Mouse (Mus musculus) neural tube, embryonic 12.5 days (tissue): ENCODE measurements at regions not wholly inside any gene's neighbourhood (a gene's known extent, or its start where the extent isn't known, plus 50 kb on each side); places are given as distances from the start of the nearest gene placed in this dataset.
A peak's percentile ranks its signal among the peaks of the same experiment; 100 is the strongest.

Source experiments
- ATAC-seq: fragments of 200-750 bp; cut with Nextera tagmentation; 2 replicates; pipeline ENCODE4 v1.8.0; 2017; ENCODE audit warnings: low read depth, mild to moderate bottlenecking, moderate TSS enrichment, moderate library complexity; ENCODE audit not compliant: low FRiP score
- H3K27ac ChIP-seq: fragments of 300-500 bp; sonication (generic); 2 replicates; pipeline ENCODE4 v1.5.1; 2016
- H3K27me3 ChIP-seq: fragments of 300-500 bp; sonication (generic); replicated peaks from 2 replicates; pipeline ENCODE4 v1.6.1; 2016; ENCODE audit warnings: mild to moderate bottlenecking
- H3K36me3 ChIP-seq: fragments of 300-500 bp; sonication (generic); 2 replicates; pipeline ENCODE4 v1.6.1; 2016; ENCODE audit warnings: mild to moderate bottlenecking
- H3K4me1 ChIP-seq: fragments of 300-500 bp; sonication (generic); 2 replicates; pipeline ENCODE4 v1.6.1; 2016
- H3K4me2 ChIP-seq: fragments of 300-500 bp; sonication (generic); replicated peaks from 2 replicates; pipeline ENCODE4 v1.6.1; 2016; ENCODE audit warnings: mild to moderate bottlenecking
- H3K4me3 ChIP-seq: fragments of 300-500 bp; sonication (generic); 2 replicates; pipeline ENCODE4 v1.5.1; 2016
- H3K9ac ChIP-seq: fragments of 300-500 bp; sonication (generic); 2 replicates; pipeline ENCODE4 v1.6.1; 2016; ENCODE audit warnings: mild to moderate bottlenecking
- H3K9me3 ChIP-seq: fragments of 300-500 bp; sonication (generic); 2 replicates; pipeline ENCODE4 v1.6.1; 2016; ENCODE audit warnings: mild to moderate bottlenecking
- WGBS: fragments of 180-500 bp; shearing (Covaris S2); methylation state at CpG from one replicate; pipeline ENCODE4 v1.1.7; 2016; 5-methylcytosine and 5-hydroxymethylcytosine counted together

DNA sequence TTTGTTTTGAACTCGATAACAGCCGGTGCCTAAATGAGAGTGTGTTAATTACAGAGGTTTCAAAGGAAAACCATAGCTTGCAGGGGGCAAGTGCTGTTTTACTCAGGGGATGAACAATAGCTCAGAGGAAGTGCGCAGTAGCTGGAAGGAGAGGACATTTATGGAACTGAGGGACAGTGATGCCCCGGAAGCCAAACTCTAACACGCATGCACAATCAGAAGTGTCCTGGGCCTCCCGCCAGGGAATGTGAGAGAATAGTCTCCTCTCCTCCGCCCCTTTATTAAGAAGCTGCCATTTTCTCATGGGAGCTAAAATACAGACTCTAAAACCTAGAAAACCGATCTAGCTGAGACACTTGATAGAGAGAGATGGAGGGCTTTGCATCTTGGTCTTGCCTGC is 368.5 kb upstream of the Sall1 start:
- Histone ChIP-seq H3K36me3 (no peaks in the 10 kb centered on the region), H3K27ac (no peak overlapping the region), H3K4me2 (no peak overlapping the region), H3K4me1 (no peaks in the 10 kb centered on the region), H3K9ac (no peak overlapping the region), H3K9me3 (no peaks in the 10 kb centered on the region), H3K4me3 (no peak overlapping the region), H3K27me3 (no peaks in the 10 kb centered on the region)
- 77% methylated on average over 8 of the region's 8 CpGs for whole genome bisulfite sequencing
- no peak for ATAC-seq

GRCm38 (mm10) chr8:89412046-89412445 is 368.1 kb upstream of the Sall1 start:
- Histone ChIP-seq H3K36me3 (no peaks in the 10 kb centered on the region), H3K9ac (no peak overlapping the region), H3K4me1 (no peaks in the 10 kb centered on the region), H3K9me3 (no peaks in the 10 kb centered on the region), H3K27ac (no peak overlapping the region), H3K4me3 (no peak overlapping the region), H3K4me2 (no peak overlapping the region), H3K27me3 (no peaks in the 10 kb centered on the region)
- ATAC-seq: no peak
- 27% methylated on average over 7 of the region's 7 CpGs for WGBS

DNA sequence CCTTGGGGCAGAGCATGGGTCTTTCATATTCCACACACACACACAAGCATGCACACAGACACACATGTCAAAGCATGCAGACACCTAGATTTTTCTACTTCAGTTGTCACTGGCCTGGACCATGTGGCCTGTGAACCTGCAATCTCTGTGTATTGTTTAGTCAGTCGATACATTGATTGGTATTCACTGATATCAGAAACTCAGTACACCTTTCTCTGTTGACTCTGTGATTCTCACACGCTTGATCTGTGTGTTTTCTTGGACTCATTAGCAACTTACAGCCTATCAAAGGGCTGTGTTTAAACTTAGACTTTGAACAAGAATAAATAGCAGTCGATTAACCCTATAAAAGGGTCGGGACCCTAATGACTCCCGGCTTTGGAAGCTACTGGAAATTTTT is 362.7 kb upstream of the Sall1 start:
- Histone ChIP-seq H3K4me1 (no peaks in the 10 kb centered on the region), H3K9ac (no peak overlapping the region), H3K27ac (no peak overlapping the region), H3K36me3 (no peaks in the 10 kb centered on the region), H3K27me3 (no peaks in the 10 kb centered on the region), H3K9me3 (no peaks in the 10 kb centered on the region), H3K4me3 (no peak overlapping the region), H3K4me2 (no peak overlapping the region)
- WGBS: 92% methylated on average over 5 of the region's 5 CpGs
- ATAC-seq: no peak

DNA sequence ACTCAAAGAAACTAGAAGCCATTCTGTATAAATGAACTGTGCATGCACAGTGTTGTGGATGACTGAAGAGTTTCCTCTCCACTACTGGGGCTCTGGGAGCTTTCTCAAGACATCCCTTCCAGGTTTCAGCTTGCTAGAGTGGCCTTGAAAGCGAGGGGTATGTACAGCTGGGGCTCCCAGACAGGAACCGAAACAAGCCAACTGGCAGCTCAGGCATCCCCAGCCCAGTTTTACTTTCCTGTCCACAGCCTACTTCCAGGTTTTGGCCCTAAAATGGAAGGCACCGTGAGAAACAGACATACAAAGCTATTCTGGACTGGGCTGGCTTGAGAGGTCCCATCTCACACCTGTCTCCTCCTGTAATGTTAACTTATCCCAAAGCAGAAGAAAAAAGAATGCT is 360.3 kb upstream of the Sall1 start:
- Histone ChIP-seq H3K27me3 (no peaks in the 10 kb centered on the region), H3K4me1 (no peaks in the 10 kb centered on the region), H3K4me2 (no peak overlapping the region), H3K36me3 (no peaks in the 10 kb centered on the region), H3K9ac (no peak overlapping the region), H3K9me3 (no peaks in the 10 kb centered on the region), H3K27ac (no peak overlapping the region), H3K4me3 (no peak overlapping the region)
- WGBS: 87% methylated on average over 3 of the region's 3 CpGs
- no peak for ATAC-seq

- ATAC-seq: no peak
- Histone ChIP-seq H3K36me3 (no peaks in the 10 kb centered on the region), H3K9ac (no peak overlapping the region), H3K4me3 (no peak overlapping the region), H3K27me3 (no peaks in the 10 kb centered on the region), H3K9me3 (no peaks in the 10 kb centered on the region), H3K4me1 (no peaks in the 10 kb centered on the region), H3K27ac (no peak overlapping the region), H3K4me2 (no peak overlapping the region)
Measured at GRCm38 (mm10) chr8:89396673-89397072, 352.7 kb upstream of the Sall1 start.

DNA sequence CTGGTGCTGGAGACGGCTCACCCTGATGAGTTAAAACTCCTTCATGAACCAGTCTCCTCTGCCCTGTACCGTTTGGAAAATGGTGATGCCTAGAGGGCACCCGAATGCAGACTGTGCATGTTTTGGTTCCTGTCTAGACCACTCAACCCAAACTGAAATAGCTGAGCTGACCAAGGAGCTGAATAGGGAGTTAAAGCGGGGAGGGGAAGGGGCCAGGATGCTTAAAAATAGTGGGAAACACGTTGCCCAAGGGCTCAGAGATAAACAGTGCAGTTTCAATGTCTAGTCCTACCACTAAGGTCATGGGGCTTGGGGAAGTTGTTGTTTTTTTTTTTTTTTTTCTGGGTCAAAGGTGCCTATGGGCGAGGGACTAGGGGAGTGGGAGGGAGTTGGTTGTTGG is 348.8 kb upstream of the Sall1 start:
- H3K4me1 ChIP-seq: peaks cover 13% of the 10 kb centered on the region; the same call in 1 of the 2 replicates
- 80% methylated on average over 6 of the region's 6 CpGs for WGBS
- H3K36me3 ChIP-seq: no peaks in the 10 kb centered on the region
- no peak overlapping the region for H3K9ac ChIP-seq
- no peak overlapping the region for H3K4me3 ChIP-seq
- H3K27me3 ChIP-seq: no peaks in the 10 kb centered on the region
- H3K4me2 ChIP-seq: no peak overlapping the region
- H3K27ac ChIP-seq: no peak overlapping the region
- ATAC-seq: no peak
- no peaks in the 10 kb centered on the region for H3K9me3 ChIP-seq

GRCm38 (mm10) chr8:89388761-89389160 is 344.8 kb upstream of the Sall1 start:
- no peak overlapping the region for H3K27ac ChIP-seq
- no peak overlapping the region for H3K4me2 ChIP-seq
- no peaks in the 10 kb centered on the region for H3K36me3 ChIP-seq
- no peaks in the 10 kb centered on the region for H3K27me3 ChIP-seq
- peaks cover 42% of the 10 kb centered on the region for H3K4me1 ChIP-seq
- H3K9ac ChIP-seq: no peak overlapping the region
- H3K9me3 ChIP-seq: no peaks in the 10 kb centered on the region
- WGBS: 7% methylated on average over 6 of the region's 6 CpGs
- H3K4me3 ChIP-seq: no peak overlapping the region
- no peak for ATAC-seq

GRCm38 (mm10) chr8:89387295-89387694 is 343.3 kb upstream of the Sall1 start:
- 0 out of 2 replicates have a peak, but pooled peaks have one; percentile 6 for ATAC-seq
- H3K27ac ChIP-seq: peak overlapping the region; percentile 2; the same call in 1 of the 2 replicates
- no peak overlapping the region for H3K4me3 ChIP-seq
- H3K9ac ChIP-seq: no peak overlapping the region
- peaks cover 52% of the 10 kb centered on the region for H3K4me1 ChIP-seq
- no peaks in the 10 kb centered on the region for H3K36me3 ChIP-seq
- H3K4me2 ChIP-seq: peak overlapping the region; percentile 42
- H3K9me3 ChIP-seq: no peaks in the 10 kb centered on the region
- WGBS: 5% methylated on average over 8 of the region's 8 CpGs
- H3K27me3 ChIP-seq: no peaks in the 10 kb centered on the region

- 71% methylated on average over 5 of the region's 5 CpGs for WGBS
- Histone ChIP-seq H3K4me3 (no peak overlapping the region), H3K27me3 (no peaks in the 10 kb centered on the region), H3K36me3 (no peaks in the 10 kb centered on the region), H3K4me1 (peaks cover 60% of the 10 kb centered on the region), H3K9ac (no peak overlapping the region), H3K4me2 (no peak overlapping the region), H3K9me3 (no peaks in the 10 kb centered on the region), H3K27ac (no peak overlapping the region)
- no peak for ATAC-seq
Measured at GRCm38 (mm10) chr8:89385028-89385427, 341.1 kb upstream of the Sall1 start.

GRCm38 (mm10) chr8:89383781-89384180 is 339.8 kb upstream of the Sall1 start:
- WGBS: 31% methylated on average over 5 of the region's 5 CpGs

DNA sequence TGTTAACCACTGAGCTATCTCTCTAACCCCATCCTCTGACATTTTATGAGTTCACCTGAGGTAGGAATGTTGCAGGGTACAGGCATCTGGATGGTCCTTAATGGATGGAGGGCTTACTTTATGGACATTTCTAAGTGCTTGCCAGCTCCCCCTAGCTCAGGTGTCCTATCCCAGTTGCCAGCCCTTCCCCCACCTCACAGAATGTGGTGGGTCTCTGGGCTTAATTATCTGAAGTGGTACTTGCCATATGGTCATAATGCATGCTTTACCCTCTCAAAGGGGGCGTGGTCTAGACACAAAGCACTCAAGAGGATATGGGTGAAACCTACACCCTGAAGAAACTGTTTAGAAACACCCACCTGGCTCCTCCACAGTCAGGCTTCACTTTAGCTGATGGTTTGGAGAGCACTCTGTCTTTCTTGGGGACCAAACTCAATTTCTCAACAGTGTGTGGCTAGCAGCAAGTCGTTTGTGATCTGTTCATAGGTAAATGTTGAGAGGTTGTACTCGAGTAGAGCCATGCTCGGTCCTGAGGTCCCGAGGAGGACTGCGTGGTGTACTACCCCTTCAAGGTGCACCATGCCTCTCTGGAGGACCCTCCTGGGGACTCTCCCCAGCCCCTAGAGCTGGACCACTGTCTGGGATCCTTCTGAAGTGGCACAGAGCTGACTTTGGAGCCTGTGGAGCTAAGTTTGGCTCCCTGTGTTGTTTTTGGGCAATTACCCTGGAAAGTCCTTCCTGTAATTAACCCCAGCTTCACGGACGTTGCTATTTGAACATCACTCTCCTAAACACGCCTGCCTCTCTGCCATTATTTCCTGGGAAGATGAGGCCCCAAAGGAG is 338.8 kb upstream of the Sall1 start:
- Histone ChIP-seq H3K4me3 (no peak overlapping the region), H3K27me3 (no peaks in the 10 kb centered on the region), H3K9me3 (no peaks in the 10 kb centered on the region), H3K36me3 (no peaks in the 10 kb centered on the region), H3K27ac (no peak overlapping the region), H3K9ac (no peak overlapping the region), H3K4me2 (no peak overlapping the region), H3K4me1 (peaks cover 47% of the 10 kb centered on the region)
- ATAC-seq: no peak
- WGBS: 35% methylated on average over 9 of the region's 9 CpGs

More at GRCm38 (mm10) chr8:89383781-89384180, 339.8 kb upstream of the Sall1 start:
- H3K4me3 ChIP-seq: no peak overlapping the region
- no peaks in the 10 kb centered on the region for H3K36me3 ChIP-seq
- H3K4me2 ChIP-seq: no peak overlapping the region
- no peak overlapping the region for H3K27ac ChIP-seq
- peaks cover 58% of the 10 kb centered on the region for H3K4me1 ChIP-seq
- H3K9me3 ChIP-seq: no peaks in the 10 kb centered on the region
- no peaks in the 10 kb centered on the region for H3K27me3 ChIP-seq
- no peak overlapping the region for H3K9ac ChIP-seq
- no peak for ATAC-seq

DNA sequence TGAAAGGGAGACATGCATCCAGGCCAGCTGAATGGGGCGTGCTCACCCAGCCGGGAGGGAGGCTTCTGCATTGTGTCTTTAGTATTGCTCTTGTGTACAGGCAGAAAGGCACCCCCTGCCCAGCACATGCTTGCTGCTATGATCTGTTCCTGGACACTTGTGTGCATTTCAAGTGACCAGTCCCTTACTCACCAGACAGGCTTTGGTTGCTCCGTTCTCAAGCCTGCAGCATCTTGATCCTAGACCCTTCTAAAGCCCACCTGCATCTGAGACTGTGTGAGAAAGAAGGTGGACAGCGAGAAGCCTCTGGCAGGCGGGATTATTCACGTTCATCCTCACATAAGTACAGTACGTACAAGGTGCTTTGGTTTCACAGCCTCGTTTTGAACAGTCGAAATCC is 336.5 kb upstream of the Sall1 start:
- no peak overlapping the region for H3K9ac ChIP-seq
- 71% methylated on average over 9 of the region's 9 CpGs for WGBS
- H3K4me3 ChIP-seq: no peak overlapping the region
- peaks cover 26% of the 10 kb centered on the region; the same call in 1 of the 2 replicates for H3K4me1 ChIP-seq
- no peaks in the 10 kb centered on the region for H3K27me3 ChIP-seq
- no peaks in the 10 kb centered on the region for H3K36me3 ChIP-seq
- no peaks in the 10 kb centered on the region for H3K9me3 ChIP-seq
- ATAC-seq: no peak
- H3K27ac ChIP-seq: no peak overlapping the region
- H3K4me2 ChIP-seq: no peak overlapping the region

GRCm38 (mm10) chr8:89372761-89373160 is 328.8 kb upstream of the Sall1 start:
- Histone ChIP-seq H3K9me3 (no peaks in the 10 kb centered on the region), H3K27ac (no peak overlapping the region), H3K27me3 (no peaks in the 10 kb centered on the region), H3K9ac (no peak overlapping the region), H3K4me2 (no peak overlapping the region), H3K4me1 (no peaks in the 10 kb centered on the region), H3K36me3 (no peaks in the 10 kb centered on the region), H3K4me3 (no peak overlapping the region)
- no peak for ATAC-seq
- 86% methylated on average over 3 of the region's 3 CpGs for WGBS
